Mouse (Mus musculus) adipose tissue, adult 10 weeks (tissue): ENCODE data around the gene Gcn1l1. TPM values are rescaled to one million over a fixed set of nuclear protein-coding genes. Genes with fewer than 3 reads are reported as not detected.

Experiments used
- polyA plus RNA-seq: library from polyadenylated mRNA; stranded (reverse); fragments of 350-450 nt; fragmentation: Illumina TruSeq; extraction: RNeasy Lipid Tissue Mini Kit (QIAGEN cat#74804); gene quantifications from one replicate; pipeline ENCODE4 v1.2.3, GENCODE M21; 2014; ENCODE audit warnings: low read depth, low replicate concordance

Gcn1l1 gene
- polyA plus RNA-seq: 46.4 TPM

DNA sequence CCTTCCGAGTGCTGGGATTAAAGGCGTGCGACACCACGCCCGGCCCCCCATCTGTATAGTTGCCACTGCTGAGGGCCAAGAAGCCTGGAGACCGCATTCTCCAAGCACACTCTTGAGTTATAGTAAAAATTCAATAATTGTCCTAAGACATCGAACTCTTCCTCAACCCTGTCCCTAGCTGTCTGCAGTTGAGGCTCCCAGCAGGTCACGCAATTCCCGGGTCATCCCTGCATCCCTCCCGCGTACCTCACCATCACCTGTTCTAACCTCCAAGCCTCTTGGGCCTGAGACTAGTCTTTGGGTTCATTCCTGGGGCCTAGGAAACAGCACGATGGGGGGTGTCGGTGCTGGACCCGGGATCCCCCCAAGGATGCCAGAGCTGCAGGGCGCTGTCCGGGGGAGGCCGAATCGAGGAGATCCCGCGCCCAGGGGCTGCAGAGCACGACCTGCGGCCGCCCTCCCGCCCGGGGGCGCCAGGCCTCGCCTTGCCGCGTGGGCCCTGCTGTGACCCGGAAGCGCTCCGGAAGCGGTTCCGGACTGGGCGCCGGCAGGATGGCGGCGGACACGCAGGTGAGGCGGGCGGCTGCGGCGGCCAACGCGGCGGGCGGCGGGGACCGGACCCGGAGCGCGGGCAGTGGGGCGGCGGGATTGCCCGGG is at the start of gene Gcn1l1:
Gene Gcn1l1 (plus strand): TSS at position 518 of the 657 bp plus-strand sequence.

DNA sequence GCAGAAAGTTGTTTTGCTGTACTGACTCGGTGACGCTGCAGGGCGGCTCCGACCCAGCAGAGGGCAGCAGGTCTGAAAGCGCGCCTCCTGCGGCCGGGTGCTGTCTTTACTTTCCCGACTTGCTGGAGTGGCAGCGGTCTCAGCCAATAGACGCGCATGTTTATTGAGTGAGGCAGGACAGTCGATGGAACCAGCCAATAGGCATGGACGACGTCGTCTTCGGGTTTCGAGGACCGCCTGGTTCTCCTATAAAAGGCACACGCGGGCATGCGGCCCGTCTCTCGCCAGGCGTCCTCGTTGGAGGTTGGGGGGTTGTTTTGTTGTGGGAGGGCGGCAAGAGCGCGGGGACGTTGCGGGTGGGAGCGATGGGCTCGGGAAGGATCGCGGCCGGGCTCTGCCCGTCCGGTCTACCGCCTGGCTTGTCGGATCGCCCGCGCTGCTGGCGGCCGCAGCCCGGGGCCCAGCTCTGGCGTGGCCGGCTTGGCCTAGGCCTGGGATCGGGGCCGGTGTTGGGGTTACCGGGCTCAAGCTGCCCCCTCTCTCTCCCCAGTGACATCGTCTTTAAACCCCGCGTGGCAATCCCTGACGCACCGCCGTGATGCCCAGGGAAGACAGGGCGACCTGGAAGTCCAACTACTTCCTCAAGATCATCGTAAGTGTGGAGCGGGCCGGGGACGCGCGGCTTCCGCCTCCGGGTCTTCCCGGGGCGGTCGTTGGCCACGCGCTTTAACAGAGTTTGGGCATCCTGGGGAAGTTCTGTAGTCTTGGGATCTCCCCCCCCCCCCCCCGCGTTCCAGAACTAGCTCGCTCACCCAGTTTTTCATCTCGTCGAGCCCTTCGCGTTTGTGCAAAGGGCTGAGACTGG is 5.6 kb upstream of the Gcn1l1 start, which contains the start of gene Rplp0:
Gene Rplp0 (plus strand): TSS at position 231 of the 865 bp plus-strand sequence.

DNA sequence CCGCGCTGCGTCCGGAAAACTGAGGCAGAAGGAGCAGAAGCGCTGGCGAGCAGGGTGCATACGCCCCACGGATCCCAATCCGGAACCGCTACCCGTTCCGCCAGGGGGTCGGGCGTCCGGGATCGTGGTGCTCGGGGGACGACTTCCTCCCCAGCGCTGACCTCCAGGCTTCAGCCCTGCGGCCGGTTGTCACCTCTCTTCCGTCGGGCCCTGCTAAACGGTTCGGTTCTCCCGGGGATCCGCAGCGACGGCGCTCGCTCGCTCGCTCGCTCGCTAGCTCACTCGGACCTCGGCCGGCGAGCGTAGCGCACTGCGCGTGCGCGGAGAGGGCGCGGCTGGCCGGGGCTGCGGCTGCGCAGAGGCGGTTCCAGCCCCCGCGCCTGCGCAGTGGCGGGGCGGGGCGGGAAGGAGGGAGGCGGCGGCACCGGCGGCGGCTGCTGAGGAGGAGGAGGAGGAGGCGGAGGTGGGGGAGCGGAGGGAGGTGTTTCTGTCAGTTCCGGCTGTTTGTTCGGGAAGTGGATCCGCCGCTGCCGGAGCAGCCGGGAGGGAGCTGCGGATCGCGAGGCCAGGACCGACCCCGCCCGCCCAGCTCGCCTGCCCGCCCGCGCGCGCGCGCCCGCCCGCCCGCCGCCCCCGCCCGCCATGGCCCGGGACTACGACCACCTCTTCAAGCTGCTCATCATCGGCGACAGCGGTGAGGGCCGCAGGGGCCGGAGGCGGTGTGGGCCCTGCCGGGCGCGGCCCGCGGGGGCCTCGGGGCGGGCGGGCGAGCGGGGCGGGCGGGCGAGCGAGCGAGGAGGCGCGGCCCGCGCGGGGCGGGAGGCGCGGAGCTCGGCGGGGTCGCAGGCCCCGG is 66.7 kb downstream of the Gcn1l1 start, which contains the start of gene Rab35:
Gene Rab35 (plus strand): TSS at position 404 of the 853 bp plus-strand sequence.

Other genes starting within 250 kb of the Gcn1l1 start
- gene Srsf9, start 238.1 kb upstream of the Gcn1l1 start, polyA plus RNA-seq: 54.0 TPM
- 20.5 TPM for gene Gatc, start 224.1 kb upstream of the Gcn1l1 start, polyA plus RNA-seq
- 43.0 TPM for gene Triap1, start 224.0 kb upstream of the Gcn1l1 start, polyA plus RNA-seq
- gene Cox6a1, start 216.3 kb upstream of the Gcn1l1 start, polyA plus RNA-seq: 608 TPM
- 1.9 TPM for gene Msi1, start 135.7 kb upstream of the Gcn1l1 start, polyA plus RNA-seq
- gene Pla2g1b, start 99.0 kb upstream of the Gcn1l1 start, polyA plus RNA-seq: not detected
- 37.6 TPM for gene Sirt4, start 80.5 kb upstream of the Gcn1l1 start, polyA plus RNA-seq
- gene Pxn, start 58.6 kb upstream of the Gcn1l1 start, polyA plus RNA-seq: 83.9 TPM
- 1,640 TPM for gene Rplp0, start 5.8 kb upstream of the Gcn1l1 start, polyA plus RNA-seq
- gene Rab35, start 66.7 kb downstream of the Gcn1l1 start, polyA plus RNA-seq: 36.0 TPM
- gene Bicdl1, start 166.4 kb downstream of the Gcn1l1 start, polyA plus RNA-seq: 31.8 TPM